Mouse (Mus musculus) common myeloid progenitor, adult 5-6 weeks (primary cell): ENCODE results near the gene Dusp9. TPM values are rescaled to one million over a fixed set of nuclear protein-coding genes. Genes with fewer than 3 reads are reported as not detected.

ENCODE experiments used
- ATAC-seq: replicated peaks from 2 replicates; pipeline ENCODE4 v1.8.0; 2016; ENCODE audit warnings: low read depth, mild to moderate bottlenecking, moderate TSS enrichment, inconsistent platforms; ENCODE audit not compliant: poor library complexity, severe bottlenecking
- total RNA-seq: library from RNA; stranded (forward); fragments of 200-1000, 187-1606 nt; gene quantifications from 2 replicates; pipeline ENCODE4 v1.2.3, GENCODE M21; 2017

The Dusp9 gene
- total RNA-seq, 1 experiment from 2014 or later, result 0.78 TPM

DNA sequence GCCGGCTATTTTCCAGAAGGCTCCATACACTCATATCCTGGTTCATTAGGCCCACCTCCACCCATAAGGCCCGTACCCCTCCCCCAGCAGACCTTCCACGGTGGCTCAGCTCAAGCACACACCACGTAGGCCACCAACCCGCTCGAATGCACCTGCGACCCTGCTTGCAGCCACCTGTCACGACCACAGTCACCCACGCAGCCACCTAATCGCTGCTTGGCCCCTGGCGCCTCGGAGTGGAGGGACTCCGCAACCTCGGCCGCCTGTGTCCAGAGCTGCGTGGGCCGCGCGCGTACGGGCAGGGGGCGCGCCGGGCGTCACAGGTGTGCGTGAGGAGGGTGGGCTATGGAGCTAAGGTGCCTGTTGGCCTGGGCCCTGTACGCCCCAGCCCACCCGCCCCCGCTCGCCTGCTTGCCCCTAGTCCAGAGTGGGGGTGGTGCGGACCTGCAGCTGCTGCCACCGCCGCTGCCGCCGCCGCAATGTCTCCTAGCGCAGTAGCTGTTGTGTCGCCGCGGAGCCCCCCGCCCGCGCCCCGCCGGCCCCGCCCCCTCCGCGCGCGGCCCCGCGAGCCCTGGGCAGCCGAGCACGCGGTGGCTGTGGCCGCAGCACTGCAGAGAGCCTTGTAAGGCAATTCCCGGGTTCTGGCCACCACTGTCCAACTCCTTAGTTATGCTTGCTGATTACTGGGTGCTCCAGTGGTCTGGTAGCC is 20.5 kb downstream of the Dusp9 start, which contains the start of gene Pnck:
Gene Pnck (minus strand): TSS at position 543 of the 709 bp plus-strand sequence.
- ATAC-seq, result no peak

GRCm38 (mm10) chrX:73660284-73660665 is 21.1 kb downstream of the Dusp9 start:
- no peak for ATAC-seq

DNA sequence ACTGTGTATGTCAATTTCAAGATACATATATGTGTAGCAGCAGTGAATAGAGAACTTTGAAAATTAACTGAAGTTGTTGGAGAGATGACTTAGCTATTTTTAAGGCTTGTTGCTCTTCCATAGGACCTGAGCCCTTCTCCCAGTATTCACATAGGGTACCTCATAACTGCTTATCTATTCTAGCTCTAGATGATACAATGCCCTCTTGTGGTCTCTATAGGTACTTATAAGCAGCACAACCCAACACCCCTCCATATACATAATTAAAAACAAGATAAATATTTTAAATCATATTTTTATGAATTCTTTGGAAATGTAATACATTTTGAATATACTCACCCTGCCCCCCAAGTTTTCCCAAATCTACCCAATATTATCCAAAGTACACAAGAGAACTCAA is 23.9 kb downstream of the Dusp9 start:
- ATAC-seq, result peak; percentile 66; the same call in 1 of the 2 replicates

DNA sequence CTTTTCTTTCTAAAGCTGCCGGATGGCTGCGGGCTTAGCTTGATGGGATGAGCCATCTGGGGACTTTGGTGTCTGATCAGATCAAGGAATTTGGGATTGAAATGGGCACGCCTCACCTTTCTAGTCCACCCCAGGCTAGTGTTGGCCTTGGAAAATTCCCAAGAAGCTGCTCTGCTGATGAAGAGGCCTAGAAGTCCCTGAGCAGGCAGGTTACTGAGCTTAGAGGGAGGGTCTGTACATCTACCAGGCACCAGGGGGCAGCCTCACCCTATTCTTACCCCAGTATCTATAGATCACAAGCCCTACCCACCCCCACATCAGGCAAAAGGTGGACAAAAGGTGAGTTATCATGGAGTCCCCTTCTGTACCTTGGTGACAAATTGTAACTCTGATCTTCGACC is 32.8 kb downstream of the Dusp9 start:
- peak; percentile 89 for ATAC-seq

GRCm38 (mm10) chrX:73672879-73673618 is 33.8 kb downstream of the Dusp9 start, which contains the start of gene Slc6a8:
TSS of gene Slc6a8 (plus strand) at chrX:73673150.
- ATAC-seq, result peak; percentile 48; the same call in 1 of the 2 replicates

DNA sequence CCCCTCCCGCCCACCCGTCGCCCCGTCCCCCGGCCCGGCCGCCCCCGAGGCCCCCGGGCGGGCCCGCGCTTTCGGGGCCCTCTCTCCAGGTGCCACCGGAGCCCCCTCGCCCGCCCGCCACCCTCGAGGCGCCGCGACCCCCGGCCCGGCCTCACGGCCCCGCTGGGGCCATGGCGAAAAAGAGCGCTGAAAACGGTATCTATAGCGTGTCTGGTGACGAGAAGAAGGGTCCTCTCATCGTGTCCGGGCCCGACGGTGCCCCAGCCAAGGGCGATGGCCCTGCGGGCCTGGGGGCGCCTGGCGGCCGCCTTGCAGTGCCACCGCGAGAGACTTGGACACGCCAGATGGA is 34.4 kb downstream of the Dusp9 start:
- no peak for ATAC-seq

DNA sequence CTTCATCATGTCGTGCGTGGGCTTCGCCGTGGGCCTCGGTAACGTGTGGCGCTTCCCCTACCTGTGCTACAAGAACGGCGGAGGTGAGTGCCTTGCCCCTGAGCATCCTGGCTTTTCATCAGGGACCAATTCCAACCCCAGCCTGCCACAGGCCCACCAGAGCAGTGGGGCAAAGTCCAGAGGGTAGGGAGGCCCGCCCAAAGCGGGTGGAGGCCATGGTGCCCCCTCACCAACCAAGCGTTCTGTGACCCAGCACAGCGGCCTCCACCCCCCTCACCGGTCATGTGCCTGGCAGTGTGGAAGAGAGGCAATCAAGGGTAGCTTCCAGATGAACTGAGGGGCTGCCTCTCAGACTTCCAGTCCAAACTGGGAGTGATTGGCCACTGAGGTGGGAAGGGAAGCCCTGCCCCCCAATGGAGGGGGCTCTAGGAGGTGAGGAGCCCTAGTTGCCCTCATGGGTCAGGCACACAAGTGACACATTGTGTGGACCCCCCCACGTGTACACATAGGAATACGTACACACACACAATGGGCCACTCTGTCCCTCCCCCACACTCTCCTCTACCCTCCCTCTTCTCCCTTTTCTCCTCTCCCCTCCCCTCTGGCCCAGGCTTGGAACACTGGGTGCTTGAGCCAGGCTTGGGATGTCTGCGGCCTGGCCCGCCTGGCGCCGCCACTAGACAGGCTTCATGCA is 34.9 kb downstream of the Dusp9 start:
- ATAC-seq, result no peak

GRCm38 (mm10) chrX:73675231-73675630 is 36.0 kb downstream of the Dusp9 start:
- ATAC-seq, result no peak

DNA sequence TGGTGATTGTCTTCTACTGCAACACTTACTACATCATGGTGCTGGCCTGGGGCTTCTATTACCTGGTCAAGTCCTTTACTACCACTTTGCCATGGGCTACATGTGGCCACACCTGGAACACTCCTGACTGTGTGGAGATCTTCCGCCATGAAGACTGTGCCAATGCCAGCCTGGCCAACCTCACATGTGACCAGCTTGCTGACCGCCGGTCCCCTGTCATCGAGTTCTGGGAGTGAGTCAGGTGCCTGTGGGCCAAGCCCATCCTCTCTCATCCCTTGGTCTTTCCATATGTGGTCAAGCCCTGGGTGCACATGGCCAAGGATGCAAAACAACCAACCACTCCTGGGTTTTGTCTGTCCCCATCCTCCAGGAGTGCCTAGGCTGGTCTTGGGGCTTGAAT is 37.4 kb downstream of the Dusp9 start:
- ATAC-seq, result no peak

- ATAC-seq, result no peak
These were observed 44.9 kb downstream of the Dusp9 start for GRCm38 (mm10) chrX:73684156-73684555.

DNA sequence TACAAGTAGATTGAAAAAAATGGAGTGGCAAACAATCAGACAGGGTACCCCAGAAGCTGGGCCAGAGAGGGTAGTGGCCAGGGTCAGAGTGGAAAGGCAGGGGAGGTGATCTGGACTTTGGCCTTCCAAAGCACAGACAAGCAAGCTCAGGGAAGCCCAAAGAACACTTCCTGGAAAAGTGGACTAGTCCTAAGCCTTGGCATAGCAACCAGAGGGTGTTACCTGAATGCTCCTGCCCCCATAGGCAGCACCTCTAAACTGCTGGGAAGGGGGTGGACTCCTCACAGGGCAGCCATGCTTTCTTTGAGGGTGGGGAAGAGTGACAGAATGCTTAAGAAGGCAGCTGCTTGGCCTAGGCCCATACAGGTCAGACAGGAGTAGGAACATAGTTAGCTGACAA is 45.8 kb downstream of the Dusp9 start:
- ATAC-seq, result no peak

GRCm38 (mm10) chrX:73685629-73686028 is 46.4 kb downstream of the Dusp9 start:
- ATAC-seq, result peak; percentile 29; the same call in 1 of the 2 replicates

DNA sequence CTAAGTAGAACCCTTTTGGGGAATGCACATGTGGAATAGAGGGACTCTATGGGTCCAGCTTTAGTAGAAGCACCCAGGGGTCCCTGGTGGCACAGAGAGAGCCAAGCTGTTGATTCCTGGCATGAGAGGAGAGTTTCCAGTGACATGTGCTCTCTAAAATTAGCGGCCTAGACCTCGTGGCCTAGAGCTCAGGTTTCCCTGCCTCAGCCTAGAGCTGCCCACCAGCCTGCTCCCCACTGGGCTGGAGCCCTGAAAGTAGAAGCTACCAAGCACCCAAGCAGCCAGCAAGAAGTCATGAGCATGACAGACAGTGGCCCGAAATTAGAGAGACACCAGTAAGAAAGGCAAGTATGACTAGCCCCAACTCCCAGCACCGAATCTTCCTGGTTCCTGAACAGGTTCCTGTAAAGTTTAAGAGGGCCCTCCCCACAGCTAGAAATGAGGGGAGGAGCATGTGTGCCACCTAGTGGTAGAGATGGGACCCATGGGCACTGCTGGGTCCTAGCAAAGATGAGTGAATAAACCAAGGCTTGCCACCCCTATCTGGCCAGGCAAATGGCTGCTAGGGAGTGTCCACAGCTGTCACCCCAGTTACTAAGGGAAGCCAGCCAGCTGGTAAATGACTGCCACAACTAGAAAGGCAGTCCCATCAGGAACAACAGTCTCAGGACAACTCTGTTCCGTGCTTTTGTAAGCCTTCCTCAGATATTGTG is 51.9 kb downstream of the Dusp9 start:
- ATAC-seq, result peak; percentile 96

Other genes starting within 250 kb of the Dusp9 start
- gene Gm18336, start 240.7 kb upstream of the Dusp9 start, total RNA-seq, result not detected in 2 replicates
- not detected in 2 replicates for gene Zfp92, start 228.3 kb upstream of the Dusp9 start, total RNA-seq
- not detected in 2 replicates for gene Trex2, start 204.1 kb upstream of the Dusp9 start, total RNA-seq
- 46.3 and 111 TPM in 2 replicates for gene Haus7, start 180.4 kb upstream of the Dusp9 start, total RNA-seq
- gene Bgn, start 155.8 kb upstream of the Dusp9 start, total RNA-seq, result 0.59 TPM in 1 of 2 replicates, not detected in the other
- not detected in 2 replicates for gene Atp2b3, start 136.3 kb upstream of the Dusp9 start, total RNA-seq
- 0.18 and 2.0 TPM in 2 replicates for gene Pnck, start 20.7 kb downstream of the Dusp9 start, total RNA-seq
- gene Slc6a8, start 33.7 kb downstream of the Dusp9 start, total RNA-seq, result 0.15 and 0.50 TPM in 2 replicates
- 169 and 218 TPM in 2 replicates for gene Bcap31, start 76.8 kb downstream of the Dusp9 start, total RNA-seq
- 12.0 and 16.9 TPM in 2 replicates for gene Abcd1, start 77.2 kb downstream of the Dusp9 start, total RNA-seq
- 0.34 TPM in 1 of 2 replicates, not detected in the other for gene Plxnb3, start 117.7 kb downstream of the Dusp9 start, total RNA-seq
- not detected in 2 replicates for gene Srpk3, start 135.0 kb downstream of the Dusp9 start, total RNA-seq
- gene Idh3g, start 147.5 kb downstream of the Dusp9 start, total RNA-seq, result 218 and 225 TPM in 2 replicates
- 150 and 166 TPM in 2 replicates for gene Ssr4, start 147.6 kb downstream of the Dusp9 start, total RNA-seq
- 3.7 and 5.1 TPM in 2 replicates for gene Pdzd4, start 185.6 kb downstream of the Dusp9 start, total RNA-seq